10 mouse cellular contexts compared by ENCODE assay signal in genomic region chr16:45892928-45893327, GRCm38 (mm10).
DNase-seq lines count a peak whose midpoint lies in the region; ATAC-seq lines count a peak whose summit lies in the region.
"Had no signal": no experiment of that assay in that cellular context is flagged by ENCODE, and none has a peak within 500 bp of the region (broad histone marks: within the 10 kb centered on the region; RNA-seq: fewer than 3 reads in every experiment).

No protein-coding gene starts in this region.

- ATAC-seq in hindbrain, embryonic 14.5 days (ENCODE audit: low FRiP score): no peak

- H3K36me3 ChIP-seq in hindbrain, embryonic 10.5 days: no peaks in the 10 kb centered on the region
- H3K36me3 ChIP-seq in hindbrain, embryonic 14.5 days (replicated peaks; ENCODE audit: control insufficient read depth, insufficient read depth): no peaks in the 10 kb centered on the region
- H3K36me3 ChIP-seq in heart, embryonic 10.5 days: no peaks in the 10 kb centered on the region

- H3K4me2 ChIP-seq in hindbrain, embryonic 14.5 days (replicated peaks): no peak overlapping the region

- no peak overlapping the region for H3K9ac ChIP-seq in hindbrain, embryonic 14.5 days

- H3K4me3 ChIP-seq in hindbrain, embryonic 10.5 days: no peak overlapping the region
- no peak overlapping the region for H3K4me3 ChIP-seq in hindbrain, embryonic 14.5 days (replicated peaks; ENCODE audit: low read length)
- H3K4me3 ChIP-seq in heart, embryonic 10.5 days: no peak overlapping the region

- H3K9me3 ChIP-seq in hindbrain, embryonic 10.5 days: no peaks in the 10 kb centered on the region
- no peaks in the 10 kb centered on the region for H3K9me3 ChIP-seq in hindbrain, embryonic 14.5 days (ENCODE audit: control insufficient read depth, low read length)
- no peaks in the 10 kb centered on the region for H3K9me3 ChIP-seq in heart, embryonic 10.5 days

- WGBS in hindbrain, embryonic 10.5 days: 37% methylated on average over 1 of the region's 1 CpGs
- 28% methylated on average over 1 of the region's 1 CpGs for WGBS in hindbrain, embryonic 14.5 days
- 14% methylated on average over 1 of the region's 1 CpGs for WGBS in heart, embryonic 10.5 days

- peaks cover 4% of the 10 kb centered on the region for H3K4me1 ChIP-seq in hindbrain, embryonic 10.5 days (replicated peaks)
- no peaks in the 10 kb centered on the region for H3K4me1 ChIP-seq in hindbrain, embryonic 14.5 days (replicated peaks; ENCODE audit: control insufficient read depth, insufficient read depth, low read length)
- peaks cover 17% of the 10 kb centered on the region for H3K4me1 ChIP-seq in heart, embryonic 10.5 days

- H3K27me3 ChIP-seq in hindbrain, embryonic 10.5 days (ENCODE audit: insufficient read depth, poor library complexity, severe bottlenecking): no peaks in the 10 kb centered on the region
- no peaks in the 10 kb centered on the region for H3K27me3 ChIP-seq in hindbrain, embryonic 14.5 days (ENCODE audit: control insufficient read depth, insufficient read depth, low read length)
- H3K27me3 ChIP-seq in heart, embryonic 10.5 days (ENCODE audit: insufficient read depth, poor library complexity, severe bottlenecking): no peaks in the 10 kb centered on the region
- H3K27me3 ChIP-seq: CH12.LX had no signal

- peak overlapping the region; percentile 8; the same call in 1 of the 2 replicates for H3K27ac ChIP-seq in hindbrain, embryonic 10.5 days
- no peak overlapping the region for H3K27ac ChIP-seq in hindbrain, embryonic 14.5 days
- peak overlapping the region; percentile 72 for H3K27ac ChIP-seq in heart, embryonic 10.5 days

- DNase-seq in hindbrain, embryonic 10.5 days (ENCODE audit: low spot score): peak; percentile 47
- DNase-seq in hindbrain, embryonic 14.5 days (ENCODE audit: low spot score): no peak
- DNase-seq in heart, embryonic 10.5 days (ENCODE audit: low spot score): peak; percentile 85
- DNase-seq in kidney, postnatal 10 days: peak; percentile 72
- peak; percentile 39 for DNase-seq in mesoderm, embryonic 11.5 days (ENCODE audit: low read depth, low spot score)
- no peak for DNase-seq in left cerebral cortex, adult 8-10 months (ENCODE audit: low spot score in 2 of 2)
- DNase-seq in c-Kit-positive CD71-positive TER-119-positive erythroid progenitor cells, embryonic 14.5 days (ENCODE audit: low spot score): no peak
- no peak for DNase-seq in right cerebral cortex, postnatal 14 days
- DNase-seq: thymus, postnatal 14 days had no signal

Comparison
In these comparisons a context has a peak if more than half of its experiments do, and no peak if none do; other contexts are left out.
1. DNase-seq: peak in hindbrain, embryonic 10.5 days (single experiment), heart, embryonic 10.5 days (single experiment), kidney, postnatal 10 days (single experiment) and mesoderm, embryonic 11.5 days (single experiment); none in hindbrain, embryonic 14.5 days (single experiment), left cerebral cortex, adult 8-10 months (0 of 2), c-Kit-positive CD71-positive TER-119-positive erythroid progenitor cells, embryonic 14.5 days (single experiment) and right cerebral cortex, postnatal 14 days (single experiment).